Mouse (Mus musculus) kidney, postnatal 0 days (tissue): ENCODE data around the gene Samd4. TPM values are rescaled to one million over a fixed set of nuclear protein-coding genes. Genes with fewer than 3 reads are reported as not detected.

Experiments used
- ATAC-seq: fragments of 200-750 bp; cut with Nextera tagmentation; replicated peaks from 2 replicates; pipeline ENCODE4 v1.8.0; 2017; ENCODE audit warnings: low read depth, moderate number of reproducible peaks, moderate TSS enrichment, moderate library complexity; ENCODE audit not compliant: low FRiP score
- DNase-seq: peaks from one replicate; pipeline ENCODE4 v3.0.0-alpha.2; 2016; ENCODE audit warnings: low spot score
- H3K27ac ChIP-seq: fragments of 300-500 bp; sonication (generic); 2 replicates; pipeline ENCODE4 v1.5.1; 2014; ENCODE audit warnings: mild to moderate bottlenecking
- H3K27me3 ChIP-seq: fragments of 300-500 bp; sonication (generic); 2 replicates; pipeline ENCODE4 v1.6.1; 2014; ENCODE audit warnings: low read length, mixed read lengths; ENCODE audit not compliant: insufficient read depth
- H3K36me3 ChIP-seq: fragments of 300-500 bp; sonication (generic); 2 replicates; pipeline ENCODE4 v1.6.1; 2014; ENCODE audit warnings: low read length, mixed read lengths; ENCODE audit not compliant: insufficient read depth
- H3K4me1 ChIP-seq: fragments of 300-500 bp; sonication (generic); replicated peaks from 2 replicates; pipeline ENCODE4 v1.6.1; 2014; ENCODE audit warnings: antibody characterized with exemption, low read length, mixed read lengths; ENCODE audit not compliant: insufficient read depth
- H3K4me2 ChIP-seq: fragments of 300-500 bp; sonication (generic); 2 replicates; pipeline ENCODE4 v1.6.1; 2014; ENCODE audit warnings: mild to moderate bottlenecking, low read length, moderate library complexity, mixed read lengths
- H3K4me3 ChIP-seq: fragments of 300-500 bp; sonication (generic); replicated peaks from 2 replicates; pipeline ENCODE4 v1.5.1; 2014; ENCODE audit warnings: low read depth, low read length
- H3K9ac ChIP-seq: fragments of 300-500 bp; sonication (generic); 2 replicates; pipeline ENCODE4 v1.6.1; 2014; ENCODE audit warnings: low read depth, low read length
- H3K9me3 ChIP-seq: fragments of 300-500 bp; sonication (generic); replicated peaks from 2 replicates; pipeline ENCODE4 v1.6.1; 2016; ENCODE audit warnings: low read length, inconsistent platforms, mixed read lengths
- CTCF ChIP-seq: IDR thresholded peaks from 2 replicates; pipeline ENCODE4 v1.5.1; 2016; ENCODE audit warnings: antibody characterized with exemption, low read depth, mild to moderate bottlenecking, moderate library complexity
- WGBS: fragments of 180-500 bp; shearing (Covaris S2); extraction: QIAGEN DNeasy Blood & Tissue Kit; methylation state at CpG from one replicate; pipeline ENCODE4 v1.1.7; 2014; 5-methylcytosine and 5-hydroxymethylcytosine counted together
- polyA plus RNA-seq: library from polyadenylated mRNA; unstranded; fragments of >200 nt; fragmentation: Nextera tagmentation; extraction: Ambion mirVana; gene quantifications from 2 replicates; pipeline ENCODE4 v1.2.1, GENCODE M21; 2015

Samd4 gene
- polyA plus RNA-seq, 1 experiment from 2014 or later: 4.4 TPM

DNA sequence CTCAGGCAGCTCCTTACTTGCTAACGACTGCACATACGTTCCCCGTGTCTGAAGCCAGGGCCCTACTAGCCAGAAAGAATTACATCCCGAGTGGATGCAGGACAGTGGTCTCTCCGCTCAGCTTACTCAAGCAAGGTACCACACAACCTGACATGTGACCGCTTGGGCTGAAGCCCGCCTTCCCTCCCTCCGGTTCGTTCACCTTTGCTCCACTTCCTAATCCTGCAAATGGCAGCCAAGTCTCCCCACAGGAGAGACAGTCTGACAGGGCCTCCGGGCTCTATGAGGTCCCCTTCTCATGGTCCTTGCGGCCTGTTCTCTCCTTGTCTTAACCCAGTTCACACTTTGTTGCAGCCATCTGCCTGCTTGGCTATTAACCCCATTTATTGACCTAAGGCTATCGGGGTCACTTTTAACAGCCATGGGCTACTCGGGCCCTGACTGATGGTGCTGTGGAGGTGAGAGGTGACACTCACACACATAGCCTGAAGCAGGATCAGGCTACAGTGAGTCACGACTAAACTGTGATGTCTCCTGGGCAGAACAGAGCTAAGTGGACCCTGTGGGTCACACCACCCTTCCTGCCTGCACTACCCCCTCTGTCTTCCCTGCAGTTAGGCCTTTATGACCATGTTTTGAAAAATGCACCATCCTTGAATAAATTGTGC, 192.5 kb downstream of the Samd4 start:
- Histone ChIP-seq H3K9me3 (no peaks in the 10 kb centered on the region), H3K27ac (no peak overlapping the region), H3K4me1 (no peaks in the 10 kb centered on the region), H3K9ac (no peak overlapping the region), H3K27me3 (no peaks in the 10 kb centered on the region), H3K36me3 (0 out of 2 replicates have a peak, but pooled peaks cover 7% of the 10 kb centered on the region), H3K4me2 (no peak overlapping the region), H3K4me3 (no peak overlapping the region)
- ATAC-seq: no peak
- DNase-seq: no peak
- WGBS: 55% methylated on average over 14 of the region's 14 CpGs
- TF ChIP-seq CTCF: no peak

DNA sequence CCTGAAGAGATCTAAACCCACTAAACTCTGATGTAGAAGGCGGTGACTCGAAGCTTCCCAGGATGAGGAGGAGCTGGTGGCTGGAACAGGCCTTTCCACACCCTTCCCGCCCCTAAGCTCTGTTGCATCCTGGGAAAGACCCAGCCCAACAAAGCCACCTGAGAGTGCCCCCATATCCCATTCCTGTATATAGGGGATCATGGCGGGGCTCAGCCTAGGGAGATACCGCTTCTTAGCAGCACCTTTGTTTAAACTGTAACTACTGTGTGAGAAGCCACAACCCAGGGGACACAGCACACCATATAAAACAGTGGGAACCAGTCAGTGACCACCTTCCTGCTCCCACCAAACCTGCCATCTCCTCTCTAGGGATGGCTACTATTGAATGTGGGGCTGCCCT, 193.2 kb downstream of the Samd4 start:
- Histone ChIP-seq H3K4me2 (no peak overlapping the region), H3K9ac (no peak overlapping the region), H3K9me3 (no peaks in the 10 kb centered on the region), H3K4me3 (no peak overlapping the region), H3K27me3 (no peaks in the 10 kb centered on the region), H3K27ac (no peak overlapping the region), H3K4me1 (no peaks in the 10 kb centered on the region), H3K36me3 (0 out of 2 replicates have a peak, but pooled peaks cover 7% of the 10 kb centered on the region)
- no peak for ATAC-seq
- no peak for TF ChIP-seq CTCF
- DNase-seq: no peak
- WGBS: 87% methylated on average over 5 of the region's 5 CpGs

DNA sequence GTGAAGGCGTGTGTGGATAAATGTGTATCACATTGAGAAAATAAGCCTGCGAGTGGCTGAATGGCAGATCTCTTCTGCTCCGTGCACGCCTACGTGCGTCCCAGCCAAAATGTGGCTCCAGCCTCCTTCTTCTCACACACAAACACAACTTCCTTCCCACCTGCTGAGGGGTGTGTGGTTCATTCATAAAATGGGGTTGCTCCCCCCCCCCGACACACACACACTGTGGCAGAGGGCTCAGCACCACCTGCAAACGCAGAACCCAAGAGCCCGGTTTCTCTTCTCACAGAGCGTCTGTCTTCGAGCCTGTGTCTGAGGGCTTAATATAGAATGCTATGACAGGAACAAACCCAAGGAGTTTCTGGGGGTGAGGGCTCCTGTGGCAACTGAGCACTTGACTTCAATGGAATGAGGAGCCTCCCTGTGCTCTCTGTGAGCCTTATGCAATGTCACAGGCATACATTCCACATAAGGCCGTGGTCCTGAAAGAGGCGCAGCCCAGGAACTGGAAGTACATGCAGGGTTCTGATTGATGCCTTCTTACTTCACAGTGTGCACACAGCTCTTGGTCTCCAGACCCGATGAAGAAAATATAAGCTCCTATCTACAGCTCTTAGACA, 194.4 kb downstream of the Samd4 start:
- no peaks in the 10 kb centered on the region for H3K4me1 ChIP-seq
- no peaks in the 10 kb centered on the region for H3K27me3 ChIP-seq
- H3K4me2 ChIP-seq: no peak overlapping the region
- DNase-seq (no peak), ATAC-seq (no peak)
- no peak for TF ChIP-seq CTCF
- no peak overlapping the region for H3K4me3 ChIP-seq
- no peaks in the 10 kb centered on the region for H3K9me3 ChIP-seq
- 92% methylated on average over 14 of the region's 14 CpGs for WGBS
- H3K9ac ChIP-seq: no peak overlapping the region
- H3K36me3 ChIP-seq: 0 out of 2 replicates have a peak, but pooled peaks cover 5% of the 10 kb centered on the region
- no peak overlapping the region for H3K27ac ChIP-seq

DNA sequence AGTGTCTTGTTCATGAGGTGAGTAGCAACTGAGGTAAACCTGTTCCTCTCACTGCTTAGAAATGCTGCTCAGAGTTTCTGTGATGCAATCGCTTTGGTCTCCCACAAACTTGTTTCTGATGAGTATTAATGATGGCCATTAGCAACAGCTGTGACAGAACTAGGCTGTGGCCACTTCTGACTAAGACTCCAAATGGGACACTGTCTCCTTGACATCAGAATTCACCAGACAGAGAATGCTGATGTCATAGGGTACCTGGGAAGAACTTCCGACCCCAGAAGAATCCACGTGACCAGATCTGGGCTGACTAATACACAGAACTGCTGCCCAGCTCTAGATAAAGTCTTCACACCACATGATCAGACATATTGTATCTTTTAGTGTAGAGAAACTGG, 194.9 kb downstream of the Samd4 start:
- WGBS: 94% methylated on average over 3 of the region's 3 CpGs
- Histone ChIP-seq H3K4me1 (no peaks in the 10 kb centered on the region), H3K27ac (no peak overlapping the region), H3K9ac (no peak overlapping the region), H3K9me3 (no peaks in the 10 kb centered on the region), H3K4me2 (no peak overlapping the region), H3K4me3 (no peak overlapping the region), H3K36me3 (0 out of 2 replicates have a peak, but pooled peaks cover 5% of the 10 kb centered on the region), H3K27me3 (no peaks in the 10 kb centered on the region)
- ATAC-seq (no peak), DNase-seq (no peak)
- TF ChIP-seq CTCF: no peak

DNA sequence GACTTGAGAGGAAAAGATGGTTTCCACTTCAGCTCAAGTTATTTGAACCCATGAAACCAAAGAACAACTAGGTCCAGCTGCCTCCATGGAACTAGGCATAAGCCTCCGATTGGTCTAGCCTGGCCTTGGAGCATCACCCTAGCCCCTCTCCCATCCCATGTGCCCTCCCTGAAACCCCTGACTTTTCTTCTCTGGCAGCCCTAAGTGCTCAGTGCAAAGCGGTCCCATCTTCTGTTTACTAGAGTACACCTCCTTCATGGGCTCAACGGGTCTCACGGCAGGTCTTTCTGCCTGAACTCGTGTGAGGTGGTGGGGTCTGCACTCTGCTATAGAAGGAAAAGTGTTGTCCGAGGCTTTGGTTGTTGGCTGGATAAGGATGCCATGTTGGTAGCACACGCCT, 197.3 kb downstream of the Samd4 start:
- H3K9me3 ChIP-seq: no peaks in the 10 kb centered on the region
- H3K4me1 ChIP-seq: no peaks in the 10 kb centered on the region
- H3K4me2 ChIP-seq: no peak overlapping the region
- 94% methylated on average over 7 of the region's 7 CpGs for WGBS
- DNase-seq: no peak
- no peak overlapping the region for H3K9ac ChIP-seq
- H3K36me3 ChIP-seq: 0 out of 2 replicates have a peak, but pooled peaks cover 5% of the 10 kb centered on the region
- H3K27ac ChIP-seq: no peak overlapping the region
- TF ChIP-seq CTCF: no peak
- no peak overlapping the region for H3K4me3 ChIP-seq
- ATAC-seq: no peak
- H3K27me3 ChIP-seq: no peaks in the 10 kb centered on the region

DNA sequence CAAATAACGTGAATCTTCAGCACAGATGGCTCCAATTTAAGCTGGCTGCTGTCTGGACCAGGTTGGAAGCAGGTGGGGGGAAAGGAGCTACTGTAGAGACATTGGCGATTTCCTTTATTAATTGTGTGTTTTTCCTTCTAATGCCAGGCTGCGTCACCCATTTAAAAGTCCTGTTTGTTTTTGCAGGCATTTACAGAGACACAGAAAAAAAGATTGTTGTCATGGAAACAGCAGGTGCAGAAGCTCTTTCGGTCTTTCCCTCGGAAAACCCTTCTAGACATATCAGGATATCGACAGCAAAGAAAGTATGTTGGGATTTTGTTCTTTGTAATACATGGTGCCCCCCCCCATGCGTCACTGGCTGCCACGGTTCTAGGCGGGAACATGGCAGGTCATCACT, 200.7 kb downstream of the Samd4 start:
- no peak overlapping the region for H3K27ac ChIP-seq
- H3K9me3 ChIP-seq: no peaks in the 10 kb centered on the region
- H3K36me3 ChIP-seq: no peaks in the 10 kb centered on the region
- DNase-seq (no peak), ATAC-seq (no peak)
- no peak overlapping the region for H3K9ac ChIP-seq
- H3K4me1 ChIP-seq: no peaks in the 10 kb centered on the region
- no peak overlapping the region for H3K4me3 ChIP-seq
- no peaks in the 10 kb centered on the region for H3K27me3 ChIP-seq
- H3K4me2 ChIP-seq: no peak overlapping the region
- WGBS: 77% methylated on average over 9 of the region's 9 CpGs
- no peak for TF ChIP-seq CTCF
